Mouse (Mus musculus) 416B (cell line): ENCODE data around the gene Peak1.

Experiments
- DNase-seq: peaks from one replicate; pipeline ENCODE4 v3.0.0; 2011; ENCODE audit warnings: low read depth

Gene Peak1

GRCm38 (mm10) chr9:56196921-56197320, 220.9 kb downstream of the Peak1 start:
- peak; percentile 86 for DNase-seq

- no peak for DNase-seq
These were observed 222.7 kb downstream of the Peak1 start for GRCm38 (mm10) chr9:56195193-56195592.

GRCm38 (mm10) chr9:56191498-56192455, 226.1 kb downstream of the Peak1 start:
- peak; percentile 34 for DNase-seq

GRCm38 (mm10) chr9:56180118-56180781, 237.6 kb downstream of the Peak1 start:
- no peak for DNase-seq

- peak; percentile 58 for DNase-seq
These were observed 238.3 kb downstream of the Peak1 start for GRCm38 (mm10) chr9:56179416-56180117.

GRCm38 (mm10) chr9:56177354-56177753, 240.5 kb downstream of the Peak1 start:
- no peak for DNase-seq

GRCm38 (mm10) chr9:56175316-56175715, 242.6 kb downstream of the Peak1 start:
- no peak for DNase-seq

- DNase-seq: no peak
These were observed 250.2 kb downstream of the Peak1 start for GRCm38 (mm10) chr9:56167690-56168089.

GRCm38 (mm10) chr9:56166161-56166560, 251.7 kb downstream of the Peak1 start:
- no peak for DNase-seq

GRCm38 (mm10) chr9:56165377-56165776, 252.5 kb downstream of the Peak1 start, which contains the start of gene Tspan3:
Gene Tspan3, minus strand, starts transcription at chr9:56165477.
- DNase-seq: no peak

GRCm38 (mm10) chr9:56160341-56161141, 257.3 kb downstream of the Peak1 start:
- DNase-seq: peak; percentile 81

- DNase-seq: no peak
These were observed 258.4 kb downstream of the Peak1 start for GRCm38 (mm10) chr9:56159456-56159855.

GRCm38 (mm10) chr9:56158077-56158476, 259.8 kb downstream of the Peak1 start:
- no peak for DNase-seq

GRCm38 (mm10) chr9:56154572-56154971, 263.3 kb downstream of the Peak1 start:
- no peak for DNase-seq

- no peak for DNase-seq
These were observed 265.3 kb downstream of the Peak1 start for GRCm38 (mm10) chr9:56152482-56153007.

- DNase-seq: no peak
These were observed 266.0 kb downstream of the Peak1 start for GRCm38 (mm10) chr9:56151745-56152481.
